Mouse (Mus musculus) testis, postnatal 14 days (tissue): ENCODE measurements around the gene Zfyve21.

Experiments used
- DNase-seq: peaks from one replicate; pipeline ENCODE4 v3.0.0; 2021; ENCODE audit warnings: low spot score

The Zfyve21 gene

GRCm38 (mm10) chr12:111800459-111801183, 13.3 kb upstream of the Zfyve21 start:
- no peak for DNase-seq

- DNase-seq: no peak
Measured at GRCm38 (mm10) chr12:111803538-111803937, 10.4 kb upstream of the Zfyve21 start.

GRCm38 (mm10) chr12:111808775-111809174, 5.2 kb upstream of the Zfyve21 start:
- no peak for DNase-seq

GRCm38 (mm10) chr12:111809762-111810161, 4.2 kb upstream of the Zfyve21 start:
- peak; percentile 64 for DNase-seq

GRCm38 (mm10) chr12:111812075-111812474, 1.9 kb upstream of the Zfyve21 start:
- DNase-seq: no peak

GRCm38 (mm10) chr12:111812611-111813010, 1.4 kb upstream of the Zfyve21 start:
- no peak for DNase-seq

- no peak for DNase-seq
Measured at GRCm38 (mm10) chr12:111813111-111813765, 732 bp upstream of the Zfyve21 start.

- peak; percentile 42 for DNase-seq
Measured at GRCm38 (mm10) chr12:111814769-111815762, 1.1 kb downstream of the Zfyve21 start.

- DNase-seq: peak; percentile 84
Measured at GRCm38 (mm10) chr12:111816528-111816927, 2.6 kb downstream of the Zfyve21 start.

- peak; percentile 37 for DNase-seq
Measured at GRCm38 (mm10) chr12:111816967-111817366, 3.0 kb downstream of the Zfyve21 start.

- no peak for DNase-seq
Measured at GRCm38 (mm10) chr12:111817991-111818390, 4.0 kb downstream of the Zfyve21 start.

GRCm38 (mm10) chr12:111819936-111820335, 6.0 kb downstream of the Zfyve21 start:
- peak; percentile 71 for DNase-seq

- DNase-seq: no peak
Measured at GRCm38 (mm10) chr12:111820708-111821107, 6.7 kb downstream of the Zfyve21 start.

GRCm38 (mm10) chr12:111821931-111822330, 8.0 kb downstream of the Zfyve21 start:
- no peak for DNase-seq

GRCm38 (mm10) chr12:111827556-111827955, 13.6 kb downstream of the Zfyve21 start:
- DNase-seq: no peak

GRCm38 (mm10) chr12:111829447-111829846, 15.5 kb downstream of the Zfyve21 start:
- no peak for DNase-seq

GRCm38 (mm10) chr12:111829954-111830353, 16.0 kb downstream of the Zfyve21 start:
- no peak for DNase-seq

- no peak for DNase-seq
Measured at GRCm38 (mm10) chr12:111830375-111830774, 16.4 kb downstream of the Zfyve21 start.

GRCm38 (mm10) chr12:111832643-111833042, 18.7 kb downstream of the Zfyve21 start:
- DNase-seq: no peak

GRCm38 (mm10) chr12:111833457-111833856, 19.5 kb downstream of the Zfyve21 start:
- no peak for DNase-seq

GRCm38 (mm10) chr12:111842565-111843433, 28.8 kb downstream of the Zfyve21 start:
- no peak for DNase-seq
